In genomic region chr1:182020831-182021460, GRCm38 (mm10) we compare ENCODE assay signal across 8 mouse cellular contexts. TPM values are rescaled to one million over a fixed set of nuclear protein-coding genes. Genes with fewer than 3 reads are reported as not detected.
A peak's percentile ranks its signal among the peaks of the same experiment; 100 is the strongest.
DNase-seq lines count a peak whose midpoint lies in the region; ATAC-seq and TF ChIP-seq lines count a peak whose summit lies in the region.

No protein-coding gene starts in this region.

- no peak for TF ChIP-seq POLR2A in lung, adult 2 months (IDR thresholded peaks at IDR 0.05; ENCODE audit: borderline replicate concordance, extremely low read depth, low read depth, low read length)
- no peak; the same call in 1 of the 2 replicates for TF ChIP-seq POLR2A in limb, embryonic 14.5 days (IDR thresholded peaks at IDR 0.05; ENCODE audit: borderline replicate concordance, extremely low read depth, insufficient read depth, insufficient read length)

- H3K27me3 ChIP-seq in lung, embryonic 16.5 days (ENCODE audit: control insufficient read depth, insufficient read depth, low read depth, low read length): no peaks in the 10 kb centered on the region
- H3K27me3 ChIP-seq in embryonic facial prominence, embryonic 12.5 days: no peaks in the 10 kb centered on the region
- no peaks in the 10 kb centered on the region for H3K27me3 ChIP-seq in hindbrain, embryonic 13.5 days
- H3K27me3 ChIP-seq in limb, embryonic 14.5 days (ENCODE audit: control insufficient read depth, insufficient read depth, low read length): no peaks in the 10 kb centered on the region
- H3K27me3 ChIP-seq in stomach, postnatal 0 days (ENCODE audit: control insufficient read depth, insufficient read depth, low read length): no peaks in the 10 kb centered on the region

- no peak for ATAC-seq in lung, embryonic 16.5 days (ENCODE audit: low read depth)
- peak; percentile 8; the same call in 1 of the 2 replicates for ATAC-seq in embryonic facial prominence, embryonic 12.5 days (ENCODE audit: insufficient number of reproducible peaks, insufficient read depth, low FRiP score, low TSS enrichment)
- no peak for ATAC-seq in hindbrain, embryonic 13.5 days (ENCODE audit: low FRiP score)
- 0 out of 2 replicates have a peak, but pooled peaks have one; percentile 0 for ATAC-seq in limb, embryonic 14.5 days (ENCODE audit: low FRiP score, low read depth)
- no peak for ATAC-seq in stomach, postnatal 0 days (ENCODE audit: low FRiP score, low TSS enrichment)

- peak overlapping the region; percentile 88; the same call in 1 of the 2 replicates for H3K9ac ChIP-seq in lung, embryonic 16.5 days (ENCODE audit: low read length)
- H3K9ac ChIP-seq in embryonic facial prominence, embryonic 12.5 days: peak overlapping the region; percentile 98
- H3K9ac ChIP-seq in hindbrain, embryonic 13.5 days: peak overlapping the region; percentile 99
- peak overlapping the region; percentile 95 for H3K9ac ChIP-seq in limb, embryonic 14.5 days (ENCODE audit: low read depth, low read length, severe bottlenecking)
- H3K9ac ChIP-seq in stomach, postnatal 0 days (ENCODE audit: low read length): no peak overlapping the region

- H3K9me3 ChIP-seq in lung, embryonic 16.5 days (ENCODE audit: control insufficient read depth, low read length): no peaks in the 10 kb centered on the region
- no peaks in the 10 kb centered on the region for H3K9me3 ChIP-seq in embryonic facial prominence, embryonic 12.5 days
- no peaks in the 10 kb centered on the region for H3K9me3 ChIP-seq in hindbrain, embryonic 13.5 days
- H3K9me3 ChIP-seq in limb, embryonic 14.5 days (ENCODE audit: control insufficient read depth, low read length): no peaks in the 10 kb centered on the region
- no peaks in the 10 kb centered on the region for H3K9me3 ChIP-seq in stomach, postnatal 0 days (ENCODE audit: control insufficient read depth, low read length)

- TF ChIP-seq CTCF in lung, adult 2 months (IDR thresholded peaks at IDR 0.05; ENCODE audit: insufficient read depth, low read length): no peak
- TF ChIP-seq CTCF in stomach, postnatal 0 days (IDR thresholded peaks at IDR 0.05; ENCODE audit: low read depth): no peak

- no peak for TF ChIP-seq EP300 in stomach, postnatal 0 days (optimal IDR thresholded peaks at IDR 0.05)

- H3K27ac ChIP-seq in lung, embryonic 16.5 days (ENCODE audit: low read length): no peak overlapping the region; the same call in 1 of the 2 replicates
- H3K27ac ChIP-seq in embryonic facial prominence, embryonic 12.5 days: peak overlapping the region; percentile 98
- H3K27ac ChIP-seq in hindbrain, embryonic 13.5 days: peak overlapping the region; percentile 99
- H3K27ac ChIP-seq in limb, embryonic 14.5 days (replicated peaks; ENCODE audit: low read depth, low read length): peak overlapping the region; percentile 96
- H3K27ac ChIP-seq in stomach, postnatal 0 days (replicated peaks): peak overlapping the region; percentile 61; the same call in 1 of the 2 replicates

- WGBS in lung, embryonic 16.5 days: 33% methylated on average over 11 of the region's 11 CpGs
- WGBS in lung, adult 2 months: 41% methylated on average over 11 of the region's 11 CpGs
- WGBS in embryonic facial prominence, embryonic 12.5 days: 16% methylated on average over 11 of the region's 11 CpGs
- 13% methylated on average over 11 of the region's 11 CpGs for WGBS in hindbrain, embryonic 13.5 days
- 16% methylated on average over 11 of the region's 11 CpGs for WGBS in limb, embryonic 14.5 days
- WGBS in stomach, postnatal 0 days: 36% methylated on average over 11 of the region's 11 CpGs

- no peaks in the 10 kb centered on the region for H3K36me3 ChIP-seq in lung, embryonic 16.5 days (ENCODE audit: control insufficient read depth, insufficient read depth, low read length)
- no peaks in the 10 kb centered on the region for H3K36me3 ChIP-seq in embryonic facial prominence, embryonic 12.5 days
- H3K36me3 ChIP-seq in hindbrain, embryonic 13.5 days: no peaks in the 10 kb centered on the region
- H3K36me3 ChIP-seq in limb, embryonic 14.5 days (ENCODE audit: control insufficient read depth, insufficient read depth, low read length): no peaks in the 10 kb centered on the region; the same call in 1 of the 2 replicates
- no peaks in the 10 kb centered on the region for H3K36me3 ChIP-seq in stomach, postnatal 0 days (ENCODE audit: control insufficient read depth, insufficient read depth, low read length)

- H3K4me1 ChIP-seq in lung, embryonic 16.5 days (replicated peaks; ENCODE audit: control insufficient read depth, insufficient read depth, low read length): peaks cover 20% of the 10 kb centered on the region
- H3K4me1 ChIP-seq in lung, adult 2 months (ENCODE audit: control insufficient read depth, insufficient read depth, low read length): peaks cover 2% of the 10 kb centered on the region
- peaks cover 8% of the 10 kb centered on the region; the same call in 1 of the 2 replicates for H3K4me1 ChIP-seq in embryonic facial prominence, embryonic 12.5 days
- peaks cover 32% of the 10 kb centered on the region for H3K4me1 ChIP-seq in hindbrain, embryonic 13.5 days (replicated peaks)
- H3K4me1 ChIP-seq in limb, embryonic 14.5 days (ENCODE audit: control insufficient read depth, insufficient read depth, low read length): peaks cover 8% of the 10 kb centered on the region
- no peaks in the 10 kb centered on the region for H3K4me1 ChIP-seq in stomach, postnatal 0 days (replicated peaks; ENCODE audit: control insufficient read depth, insufficient read depth)

- peak overlapping the region; percentile 91 for H3K4me3 ChIP-seq in lung, embryonic 16.5 days (ENCODE audit: low read length)
- H3K4me3 ChIP-seq in lung, adult 2 months (replicated peaks; ENCODE audit: extremely low read depth, low read depth, low read length): no peak overlapping the region
- H3K4me3 ChIP-seq in embryonic facial prominence, embryonic 12.5 days: peak overlapping the region; percentile 88
- H3K4me3 ChIP-seq in hindbrain, embryonic 13.5 days: peak overlapping the region; percentile 87
- peak overlapping the region; percentile 89 for H3K4me3 ChIP-seq in limb, embryonic 14.5 days (replicated peaks; ENCODE audit: low read length)
- H3K4me3 ChIP-seq in stomach, postnatal 0 days (ENCODE audit: low read depth, low read length): peak overlapping the region; percentile 94

- DNase-seq in lung, adult 2 months: no peak
- no peak for DNase-seq in limb, embryonic 14.5 days (ENCODE audit: low spot score)
- DNase-seq in stomach, postnatal 0 days (ENCODE audit: low spot score): no peak
- DNase-seq in adipocyte (ENCODE audit: low spot score): no peak
- DNase-seq in thymus, postnatal 36 days: no peak

- peak overlapping the region; percentile 94 for H3K4me2 ChIP-seq in lung, embryonic 16.5 days (ENCODE audit: low read depth, low read length)
- H3K4me2 ChIP-seq in embryonic facial prominence, embryonic 12.5 days (replicated peaks): peak overlapping the region; percentile 68
- H3K4me2 ChIP-seq in hindbrain, embryonic 13.5 days: peak overlapping the region; percentile 65
- H3K4me2 ChIP-seq in limb, embryonic 14.5 days (replicated peaks; ENCODE audit: low read depth, low read length, severe bottlenecking): peak overlapping the region; percentile 68
- H3K4me2 ChIP-seq in stomach, postnatal 0 days (replicated peaks; ENCODE audit: low read depth): peak overlapping the region; percentile 87

RNA-seq across cellular contexts. Expression of gene Enah, which starts 1.2 kb away (rescaled TPM):
- polyA plus RNA-seq in lung, embryonic 16.5 days (2015; fragmentation: Nextera tagmentation; extraction: Ambion mirVana): 9.8 and 10.3 TPM in 2 replicates
- polyA plus RNA-seq in lung, adult 2 months (2012; rRNA removed): 9.8 and 11.1 TPM in 2 replicates
- polyA plus RNA-seq in embryonic facial prominence, embryonic 12.5 days (2016; fragmentation: Nextera tagmentation; extraction: Ambion mirVana): 36.5 and 36.8 TPM in 2 replicates
- 35.3 and 37.9 TPM in 2 replicates for polyA plus RNA-seq in hindbrain, embryonic 13.5 days (2015; fragmentation: Nextera tagmentation; extraction: Ambion mirVana)
- polyA plus RNA-seq in limb, embryonic 14.5 days (2012; rRNA removed): 87.9 and 89.2 TPM in 2 replicates
- 29.3 and 30.7 TPM in 2 replicates for polyA plus RNA-seq in limb, embryonic 14.5 days (2014; fragmentation: Nextera tagmentation; extraction: Ambion mirVana)
- 8.4 and 8.5 TPM in 2 replicates for polyA plus RNA-seq in stomach, postnatal 0 days (2015; fragmentation: Nextera tagmentation; extraction: Ambion mirVana)

Comparison
In these comparisons a context has a peak if more than half of its experiments do, and no peak if none do; other contexts are left out.
1. ATAC-seq: peak in embryonic facial prominence, embryonic 12.5 days (single experiment) and limb, embryonic 14.5 days (single experiment); none in lung, embryonic 16.5 days (single experiment), hindbrain, embryonic 13.5 days (single experiment) and stomach, postnatal 0 days (single experiment).
2. Peak in every context shown above with its lines, with median percentiles within 50 percentile points of each other: H3K4me2 ChIP-seq.